Mouse (Mus musculus) thymus, postnatal 4 days (tissue): ENCODE results near the gene Colec11.

ENCODE experiments used
- DNase-seq: peaks from one replicate; pipeline ENCODE4 v3.0.0; 2021

Gene Colec11

DNA sequence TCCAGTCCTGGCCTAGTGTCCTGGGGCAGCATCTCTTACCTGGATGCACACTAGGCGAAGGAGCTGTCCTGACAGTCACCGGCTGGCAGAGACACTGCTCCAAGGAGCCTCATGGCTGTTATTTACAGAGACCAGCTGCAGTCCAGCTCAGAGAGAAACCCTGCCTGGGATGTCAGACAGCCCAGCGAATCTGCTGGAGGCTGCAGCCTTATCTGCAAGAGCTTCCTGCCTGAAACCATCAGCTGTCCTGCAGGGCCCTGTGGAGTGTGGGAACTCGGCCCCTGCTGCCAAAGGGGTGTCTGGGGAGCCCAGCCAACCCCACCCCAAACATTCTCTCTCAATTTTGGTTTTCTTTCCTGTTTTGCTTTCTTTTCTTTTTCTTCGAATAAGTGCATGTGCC is at the start of gene Colec11:
Gene Colec11 (minus strand): TSS at position 183 of the 400 bp plus-strand sequence.
- DNase-seq: no peak

DNA sequence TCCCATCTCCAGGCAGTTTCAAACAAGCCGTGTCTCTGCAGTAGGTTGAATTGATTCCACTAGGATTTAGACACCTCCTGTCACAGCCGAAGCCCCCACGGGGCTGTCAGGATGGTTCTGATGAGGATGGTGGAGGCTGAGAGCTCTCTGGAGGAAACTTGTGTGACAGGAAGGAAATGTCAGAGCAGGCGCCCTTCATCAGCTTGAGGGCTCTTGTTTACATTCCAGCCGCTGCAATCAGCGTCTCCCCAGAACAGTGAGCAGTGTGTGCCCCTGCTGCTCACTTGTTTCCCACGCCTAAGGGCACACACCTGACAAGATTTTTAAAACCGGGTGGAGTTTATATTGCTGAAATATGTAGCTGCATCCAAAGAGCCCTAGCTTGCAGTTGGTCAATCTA is 44.1 kb upstream of the Colec11 start:
- no peak for DNase-seq

DNA sequence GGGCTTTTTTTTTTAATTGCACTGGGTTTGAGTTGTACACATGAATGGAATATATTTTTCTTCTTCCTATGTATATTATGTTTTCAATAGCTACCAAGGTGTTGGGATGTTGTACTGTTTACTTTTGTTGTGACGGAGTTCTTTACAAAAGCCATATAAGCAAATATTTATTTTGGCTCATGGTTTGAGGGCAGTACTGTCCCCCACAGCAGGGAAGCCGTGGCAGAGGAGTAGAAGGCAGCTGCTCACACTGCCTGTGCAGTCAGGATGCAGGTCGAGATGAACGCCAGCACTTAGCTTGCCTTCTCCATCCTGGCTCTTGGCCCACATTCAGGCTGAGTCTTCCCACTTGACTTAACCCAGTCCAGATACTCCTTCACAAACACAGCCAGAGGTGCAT is 43.6 kb upstream of the Colec11 start:
- no peak for DNase-seq

DNA sequence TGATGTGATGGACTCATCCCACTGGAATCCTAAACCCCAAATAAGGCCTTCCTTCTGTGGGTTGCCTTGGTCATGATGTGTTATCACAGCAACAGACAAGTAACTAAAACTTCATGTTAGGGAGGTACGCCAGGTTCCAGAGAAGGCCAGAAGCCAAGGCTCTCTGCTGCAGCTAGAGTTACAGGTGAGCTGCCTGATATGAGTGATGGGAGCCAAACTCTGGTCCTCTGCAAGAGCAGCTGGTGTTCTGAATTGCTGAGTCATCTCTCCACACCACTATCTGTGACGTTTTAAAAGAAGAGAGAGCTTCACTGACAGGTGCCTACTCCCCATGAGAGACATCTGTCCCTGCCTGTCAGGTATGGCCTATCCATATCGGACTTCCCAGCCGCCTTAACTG is 39.5 kb upstream of the Colec11 start:
- DNase-seq: no peak

DNA sequence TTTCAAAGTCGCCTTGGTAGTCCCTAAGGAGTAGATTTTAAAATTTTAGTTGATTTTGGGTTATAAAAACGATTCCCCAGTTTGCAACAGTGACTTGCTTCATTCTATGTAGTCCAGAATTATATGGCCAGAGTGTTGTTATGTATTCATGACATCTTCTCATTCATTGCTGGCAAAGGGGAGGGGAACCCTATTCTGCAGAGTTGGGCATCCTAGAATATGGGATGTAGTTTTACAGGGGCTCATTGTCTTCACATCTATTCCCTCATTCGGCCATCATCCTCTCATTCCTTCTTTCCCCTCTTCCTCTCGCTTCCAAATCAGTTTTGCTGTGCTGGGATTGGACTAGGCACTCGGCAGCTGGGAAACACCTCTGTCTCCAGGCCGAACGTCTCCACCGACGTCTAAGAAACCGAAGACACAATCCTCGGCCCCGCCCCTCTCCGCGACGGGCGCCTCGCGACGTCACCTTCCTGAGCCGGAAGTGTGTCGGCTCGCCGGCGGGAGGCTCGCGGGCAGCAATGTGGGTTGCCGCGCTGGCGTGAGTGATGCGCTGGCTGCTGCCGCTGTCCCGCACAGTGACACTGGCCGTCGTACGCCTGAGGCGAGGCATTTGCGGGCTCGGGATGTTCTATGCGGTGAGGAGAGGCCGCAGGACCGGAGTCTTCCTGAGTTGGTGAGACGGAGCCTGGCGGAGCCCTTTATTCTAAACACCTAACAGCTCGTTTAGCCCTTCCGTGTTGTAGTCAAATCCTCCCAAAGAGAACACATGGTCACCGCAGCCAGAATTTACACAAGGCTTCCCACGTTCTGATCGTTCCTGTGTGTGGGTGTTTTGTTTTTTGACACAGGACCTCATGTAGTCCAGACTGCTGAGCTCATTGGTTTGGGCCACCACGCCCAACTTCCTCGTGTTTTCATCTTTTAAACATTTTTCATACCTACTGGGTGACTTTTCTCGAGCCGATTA is 26.2 kb upstream of the Colec11 start, which contains the start of gene Rnaseh1:
Gene Rnaseh1 (plus strand): TSS at position 462 of the 970 bp plus-strand sequence.
- DNase-seq: peak; percentile 95

DNA sequence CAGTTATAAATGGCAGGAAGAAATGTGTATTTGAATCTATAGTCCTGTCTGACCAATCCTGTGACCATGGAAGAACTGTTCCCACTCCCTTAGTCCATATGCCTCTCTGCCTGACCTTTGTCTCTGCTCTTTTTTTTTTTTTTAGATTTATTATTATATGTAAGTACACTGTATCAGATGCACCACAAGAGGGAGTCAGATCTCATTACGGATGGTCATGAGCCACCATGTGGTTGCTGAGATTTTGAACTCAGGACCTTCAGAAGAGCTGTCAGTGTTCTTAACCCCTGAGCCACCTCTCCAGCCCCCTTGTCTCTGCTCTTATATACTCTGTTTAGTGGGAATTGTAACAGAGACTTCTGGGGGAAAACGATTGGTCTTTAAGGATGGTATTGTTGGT is 15.6 kb upstream of the Colec11 start:
- DNase-seq: no peak

GRCm38 (mm10) chr12:28636543-28636942 is 13.4 kb upstream of the Colec11 start:
- no peak for DNase-seq

DNA sequence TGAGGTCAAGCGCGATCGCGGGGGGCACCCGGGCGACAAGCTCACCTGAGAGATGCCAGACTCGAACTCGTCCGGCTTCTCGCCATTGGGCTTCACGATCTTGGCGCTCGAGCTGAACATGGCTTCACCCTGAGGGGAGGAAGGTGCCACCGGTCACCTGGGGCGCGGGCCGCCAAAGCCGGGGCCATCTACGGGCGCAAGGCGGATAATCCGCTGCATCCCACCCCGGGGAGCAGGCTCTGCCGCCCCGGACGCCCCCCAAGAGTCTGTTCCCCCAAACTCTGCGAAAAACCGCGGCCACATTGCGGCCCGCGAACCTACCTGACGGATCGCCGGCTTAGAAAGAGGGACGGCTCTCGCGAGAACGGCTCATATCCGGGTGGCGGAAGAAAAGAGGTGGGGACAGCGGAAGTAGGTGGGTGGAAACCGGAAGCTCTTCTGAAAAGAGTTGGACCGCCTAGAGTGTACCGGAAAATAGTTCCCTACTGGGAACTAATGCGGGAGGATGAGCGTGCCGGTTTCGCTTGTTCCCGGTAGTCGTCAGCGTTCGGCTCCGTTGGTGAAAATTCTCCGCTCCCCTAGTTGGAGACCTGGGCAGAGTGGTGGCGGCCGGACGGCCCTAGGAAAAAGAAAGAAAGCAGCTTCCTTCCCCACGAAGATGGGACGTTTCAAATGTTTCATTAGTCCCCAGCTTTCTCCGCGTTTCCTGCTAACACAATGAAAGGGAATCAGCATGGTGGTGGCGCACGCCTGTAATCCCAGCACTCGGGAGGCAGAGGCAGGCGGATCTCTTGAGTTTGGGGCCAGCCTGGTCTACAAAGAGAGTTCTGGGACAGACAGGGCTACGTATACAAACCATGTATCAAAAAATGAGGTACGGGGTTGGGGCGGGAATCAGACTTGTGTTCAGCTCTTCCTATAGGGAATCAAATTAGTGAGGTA is 12.6 kb upstream of the Colec11 start, which contains the start of gene Rps7:
Gene Rps7 (minus strand): TSS at position 419 of the 942 bp plus-strand sequence.
- DNase-seq: peak; percentile 91

- DNase-seq: no peak
These were observed 11.9 kb upstream of the Colec11 start for GRCm38 (mm10) chr12:28635058-28635534.

DNA sequence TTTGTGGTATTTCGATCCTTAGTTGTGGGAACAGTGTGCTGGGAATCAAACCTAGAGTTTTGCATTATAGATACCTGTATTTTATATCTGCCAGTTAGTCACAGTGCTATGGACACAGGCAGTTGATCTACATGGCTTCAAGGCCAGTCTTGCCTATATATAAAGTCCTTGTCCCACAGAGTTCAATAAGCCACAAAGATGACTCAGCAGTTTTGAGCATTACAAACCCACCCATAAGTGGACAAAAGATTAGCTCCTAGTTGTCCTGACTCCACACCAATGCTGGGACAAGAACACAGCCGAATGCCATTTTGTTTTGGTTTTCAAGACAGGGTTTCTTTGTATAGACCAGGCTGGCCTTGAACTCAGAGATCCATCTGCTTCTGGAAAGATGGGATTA is 5.3 kb upstream of the Colec11 start:
- DNase-seq: no peak

- no peak for DNase-seq
These were observed 3.9 kb upstream of the Colec11 start for GRCm38 (mm10) chr12:28627092-28627491.

DNA sequence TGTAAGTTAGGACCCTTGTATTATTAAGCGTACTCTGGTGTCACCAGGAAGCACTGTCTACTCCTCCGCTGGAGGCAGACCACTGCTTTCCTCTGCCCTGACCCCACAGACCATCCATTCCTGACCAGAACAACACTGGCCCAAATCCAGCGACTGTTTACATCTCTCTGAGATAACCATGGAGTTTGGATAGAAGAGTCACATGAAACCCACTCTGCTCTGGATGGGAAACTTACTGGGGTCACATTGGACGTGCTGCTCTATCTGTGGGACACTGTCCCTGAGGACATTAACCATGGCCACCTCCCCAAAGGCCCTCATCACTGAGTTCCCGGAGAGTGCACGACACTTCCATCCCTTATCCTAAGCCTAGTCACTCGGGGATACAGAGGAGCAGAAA is 2.2 kb upstream of the Colec11 start:
- no peak for DNase-seq

DNA sequence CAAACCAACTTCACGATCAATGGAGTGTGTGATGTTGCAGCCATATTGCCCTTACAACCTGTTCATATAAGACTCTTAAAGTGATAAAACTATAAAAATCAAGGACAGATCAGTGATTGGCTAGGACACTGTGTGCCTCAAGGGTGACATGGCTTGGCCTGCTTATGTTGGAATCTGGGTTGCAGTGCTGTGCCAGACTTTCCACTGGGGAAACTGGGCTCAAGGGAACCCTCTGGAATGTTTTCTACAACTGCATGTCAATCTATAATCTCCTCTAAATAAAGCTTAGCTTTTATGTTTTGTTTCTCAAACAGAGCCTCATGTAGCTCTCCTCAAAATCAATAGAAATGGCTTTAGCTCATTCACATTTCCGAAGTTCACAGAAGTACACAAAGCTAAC is 1.1 kb upstream of the Colec11 start:
- no peak for DNase-seq

- no peak for DNase-seq
These were observed 536 bp downstream of the Colec11 start for GRCm38 (mm10) chr12:28622641-28623040.

GRCm38 (mm10) chr12:28622167-28622532 is 1.0 kb downstream of the Colec11 start:
- no peak for DNase-seq

DNA sequence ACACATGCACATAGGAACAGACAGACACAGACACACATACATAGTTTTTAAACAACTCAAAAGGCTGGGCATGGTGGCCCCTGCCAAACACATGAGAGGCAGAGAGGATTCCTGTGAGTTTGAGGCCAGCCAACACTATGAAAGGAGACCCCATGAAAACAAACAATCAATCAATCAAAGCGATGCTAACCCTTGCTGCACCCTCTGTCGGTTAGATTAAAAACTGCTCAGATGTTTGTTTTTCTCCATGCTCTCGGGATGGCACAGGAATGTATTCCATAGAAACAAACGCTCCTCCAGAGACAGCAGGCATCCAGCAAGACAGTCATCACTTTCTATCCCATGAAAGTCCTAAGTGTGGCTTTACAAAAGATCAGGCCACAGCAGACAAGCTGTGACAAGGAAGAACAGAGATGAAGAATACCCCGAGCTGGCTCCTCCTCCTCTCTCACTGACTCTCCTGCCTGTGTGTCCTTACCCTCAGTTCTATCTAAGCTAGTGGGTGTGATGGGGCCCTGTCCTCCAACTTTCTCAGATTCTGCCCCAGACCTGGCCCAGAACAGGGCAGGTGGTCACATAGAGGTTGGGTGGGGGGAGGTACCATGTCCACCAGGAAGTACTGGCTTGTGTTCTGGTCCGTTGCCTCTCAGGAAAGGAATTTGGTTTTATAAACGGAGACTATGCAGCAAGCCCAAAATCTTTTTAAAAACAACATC is 1.6 kb downstream of the Colec11 start:
- DNase-seq: no peak

DNA sequence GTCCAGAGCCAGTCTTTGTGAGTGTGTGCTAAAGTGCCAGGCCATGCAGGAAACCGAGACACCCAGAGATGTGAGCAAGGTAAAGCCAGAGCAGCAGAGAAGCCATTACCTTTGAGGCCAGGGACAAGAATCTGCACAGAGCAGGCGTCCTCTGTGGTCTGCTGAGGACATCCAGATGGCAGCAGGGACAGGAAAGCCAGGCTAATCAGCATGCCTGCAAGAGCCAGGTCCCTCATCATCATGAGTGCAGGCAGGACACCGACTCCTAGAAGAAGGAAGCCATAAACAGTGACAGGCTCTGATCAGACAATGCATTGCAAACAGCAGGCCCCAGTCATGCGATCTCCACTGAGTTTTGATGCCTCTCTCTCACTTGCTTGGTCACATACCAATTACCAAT is 5.9 kb downstream of the Colec11 start:
- no peak for DNase-seq

GRCm38 (mm10) chr12:28614401-28614800 is 8.8 kb downstream of the Colec11 start:
- no peak for DNase-seq

DNA sequence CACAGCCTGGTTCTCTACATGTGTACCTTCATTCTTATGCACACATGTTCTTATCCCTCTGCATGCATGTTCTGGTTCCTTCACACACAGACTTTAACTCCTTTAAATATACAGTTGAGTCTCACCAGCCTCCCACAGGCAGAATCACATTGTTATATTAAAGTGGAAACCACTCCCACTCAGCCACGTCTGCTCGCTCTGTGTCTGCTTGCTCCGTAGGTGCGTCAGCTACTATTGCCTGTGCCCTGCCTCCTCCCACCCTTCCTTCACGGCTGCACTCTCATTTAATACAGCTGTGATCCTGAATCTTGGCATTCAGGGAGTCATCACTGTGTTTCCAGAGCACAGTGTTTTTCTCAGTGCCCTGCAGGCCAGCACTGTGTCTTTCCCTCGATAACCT is 10.8 kb downstream of the Colec11 start:
- no peak for DNase-seq

- no peak for DNase-seq
These were observed 15.5 kb downstream of the Colec11 start for GRCm38 (mm10) chr12:28607546-28608305.

DNA sequence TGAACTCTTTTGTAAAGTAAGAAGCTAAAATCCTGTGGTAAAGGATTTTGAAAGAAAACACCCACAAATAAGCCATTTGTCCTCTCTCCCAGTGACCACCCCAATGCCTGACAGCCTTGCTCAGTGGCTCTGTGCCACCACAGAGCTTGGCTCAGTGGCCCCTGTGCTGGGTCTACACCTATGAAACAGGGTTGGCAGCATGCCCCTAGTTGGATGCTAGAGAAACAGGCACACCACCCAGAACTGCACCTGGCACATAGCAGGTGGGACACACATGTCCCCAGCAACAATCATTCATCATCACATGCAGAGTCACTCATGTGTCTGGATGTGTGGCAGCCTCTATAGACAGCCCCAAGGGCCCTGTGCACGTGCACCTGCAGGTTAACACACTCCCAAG is 19.7 kb downstream of the Colec11 start:
- no peak for DNase-seq

DNA sequence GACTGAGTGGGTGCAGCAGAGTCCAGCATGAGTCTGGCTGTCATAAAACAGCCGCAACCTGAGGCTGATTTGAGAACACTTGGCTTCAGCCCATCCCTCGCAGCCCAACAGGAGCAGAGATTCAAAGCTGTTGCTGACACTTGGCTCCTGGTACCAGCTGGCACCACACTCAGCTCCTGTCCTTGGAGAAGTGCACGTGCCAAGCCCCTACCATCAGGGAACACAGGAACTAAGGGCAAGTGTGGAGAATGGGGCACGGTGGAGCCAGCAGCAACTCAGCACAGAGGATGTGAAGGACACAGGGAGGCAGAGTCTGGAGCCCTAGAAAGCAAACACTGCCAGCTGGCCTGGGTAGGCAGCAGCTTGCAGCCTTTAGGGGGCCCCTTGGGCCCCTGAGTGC is 20.9 kb downstream of the Colec11 start:
- no peak for DNase-seq
